Mouse (Mus musculus) cortical plate, adult 2 months (tissue): ENCODE data around the gene Nup155.

Experiments
- CTCF ChIP-seq: fragments of 200-500 bp; IDR thresholded peaks from 2 replicates; pipeline ENCODE4 v1.5.1; 2011; ENCODE audit warnings: mild to moderate bottlenecking, control low read depth, low read length; ENCODE audit not compliant: insufficient read depth; ENCODE audit errors: extremely low read depth
- POLR2A ChIP-seq: fragments of 200-500 bp; IDR thresholded peaks from 2 replicates; pipeline ENCODE4 v1.6.1; 2011; ENCODE audit warnings: mild to moderate bottlenecking, low read length, control low read depth; ENCODE audit not compliant: insufficient read depth; ENCODE audit errors: extremely low read depth

- TF ChIP-seq CTCF (peak; percentile 20; the same call in 1 of the 2 replicates), POLR2A (no peak)
Measured at GRCm38 (mm10) chr15:8065221-8065620, 43.9 kb upstream of the Nup155 start.
